Mouse (Mus musculus): ENCODE measurements around the gene Dpf3.

DNA sequence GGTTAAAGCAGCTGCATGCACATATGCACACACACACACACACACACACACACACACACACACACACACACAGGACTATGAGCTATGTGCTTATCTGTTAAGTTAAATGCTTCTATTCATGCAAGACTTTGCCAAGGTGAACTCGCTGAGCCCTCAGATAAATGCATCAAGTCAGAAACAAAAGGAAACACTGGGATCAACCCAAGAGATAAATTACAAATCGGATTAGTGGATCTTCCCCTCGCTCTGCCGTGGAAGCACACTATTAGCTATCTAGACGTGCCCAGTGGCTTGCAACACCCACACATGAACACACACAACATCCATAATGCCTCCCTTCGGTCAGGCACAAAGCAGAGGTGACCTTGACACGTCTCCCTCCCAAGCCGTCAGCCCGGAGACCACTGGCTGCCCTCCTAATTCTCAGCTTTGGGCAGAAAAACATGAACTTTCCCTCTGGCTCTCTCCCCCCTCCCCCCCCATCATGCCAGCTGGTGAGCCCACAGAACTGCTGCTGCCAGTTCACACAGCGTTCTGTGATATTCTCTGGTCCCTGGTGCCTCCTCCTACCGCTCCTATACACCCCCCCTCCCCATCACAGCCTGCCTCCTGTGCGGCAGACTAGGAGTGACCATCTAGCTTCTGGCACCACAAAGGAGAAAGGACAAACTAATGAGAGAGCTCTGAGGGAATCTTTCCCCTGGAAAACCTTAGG, 317.9 kb downstream of the Dpf3 start:
- no peak for TF ChIP-seq CTCF (IDR thresholded peaks at IDR 0.05; ENCODE audit: borderline replicate concordance, insufficient read depth, low read depth, low read length)
- no peak for TF ChIP-seq POLR2A (IDR thresholded peaks at IDR 0.05; ENCODE audit: borderline replicate concordance, insufficient read depth, low read length)

Measured in cerebellum, adult 2 months (tissue).